Mouse (Mus musculus) frontal cortex, adult (tissue): ENCODE measurements at regions not wholly inside any gene's neighbourhood (a gene's known extent, or its start where the extent isn't known, plus 50 kb on each side); places are given as distances from the start of the nearest gene placed in this dataset.

Experiments
- ATAC-seq: cut with Nextera tagmentation; 2 replicates; pipeline ENCODE4 v1.9.2; 2017; ENCODE audit warnings: mild to moderate bottlenecking, moderate library complexity, mixed read lengths; ENCODE audit not compliant: low TSS enrichment

- ATAC-seq = no peak
Observed at GRCm38 (mm10) chr10:67607297-67608032, 58.7 kb upstream of the Ado start.

GRCm38 (mm10) chr10:67606739-67607138 is 58.0 kb upstream of the Ado start:
- no peak for ATAC-seq

DNA sequence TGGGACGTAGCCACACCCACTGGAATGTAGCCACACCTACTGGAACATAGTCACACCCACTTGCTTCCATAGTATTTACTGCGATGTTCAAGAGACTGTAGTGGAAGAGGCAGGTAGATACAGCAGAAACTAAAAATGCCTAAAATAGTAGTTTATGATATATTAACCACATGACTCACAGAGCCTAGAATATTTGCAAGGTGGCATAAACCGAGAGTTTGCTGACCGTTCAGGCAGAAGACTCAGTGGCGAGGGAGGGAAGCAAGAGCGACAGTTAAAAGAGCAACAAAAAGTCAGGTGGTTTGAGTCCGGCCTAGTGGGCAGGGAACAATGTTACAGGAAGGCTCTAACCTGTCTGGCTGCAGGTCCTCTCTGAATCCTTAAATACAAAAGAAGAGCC is 50.6 kb upstream of the Ado start:
- no peak for ATAC-seq

- no peak for ATAC-seq
Observed at GRCm38 (mm10) chr10:67598590-67599047, 49.9 kb upstream of the Ado start.
